8 mouse cellular contexts compared by ENCODE assay signal in genomic region chr7:15929910-15930309, GRCm38 (mm10). TPM values are rescaled to one million over a fixed set of nuclear protein-coding genes. Genes with fewer than 3 reads are reported as not detected.
DNase-seq lines count a peak whose midpoint lies in the region; ATAC-seq and TF ChIP-seq lines count a peak whose summit lies in the region.
"Had no signal": no experiment of that assay in that cellular context is flagged by ENCODE, and none has a peak within 500 bp of the region (broad histone marks: within the 10 kb centered on the region; RNA-seq: fewer than 3 reads in every experiment).

No protein-coding gene starts in this region.

- no peak overlapping the region for H3K4me2 ChIP-seq in limb, embryonic 14.5 days (replicated peaks; ENCODE audit: low read depth, low read length, severe bottlenecking)

- no peaks in the 10 kb centered on the region for H3K79me3 ChIP-seq in C2C12 (ENCODE audit: low read depth)

- no peaks in the 10 kb centered on the region for H3K9me3 ChIP-seq in limb, embryonic 14.5 days (ENCODE audit: control insufficient read depth, low read length)

- 25% methylated on average over 4 of the region's 4 CpGs for WGBS in bone marrow, adult 2 months
- 63% methylated on average over 3 of the region's 4 CpGs for WGBS in limb, embryonic 14.5 days

- TF ChIP-seq POLR2A in bone marrow, adult 2 months (IDR thresholded peaks at IDR 0.05; ENCODE audit: borderline replicate concordance, control insufficient read depth, low read depth, low read length), result no peak
- no peak for TF ChIP-seq POLR2A in limb, embryonic 14.5 days (IDR thresholded peaks at IDR 0.05; ENCODE audit: borderline replicate concordance, extremely low read depth, insufficient read depth, insufficient read length)

- H3K79me2 ChIP-seq in C2C12 (ENCODE audit: control insufficient read depth, insufficient read depth), result no peaks in the 10 kb centered on the region

- peak; percentile 77 for TF ChIP-seq CTCF in C2C12 (IDR thresholded peaks at IDR 0.05; ENCODE audit: control insufficient read depth, insufficient read depth, insufficient read length)
- peak; percentile 91 for TF ChIP-seq CTCF in bone marrow, adult 2 months (IDR thresholded peaks at IDR 0.05; ENCODE audit: control insufficient read depth, insufficient read depth, low read length)

- no peak overlapping the region for H3K9ac ChIP-seq in limb, embryonic 14.5 days (ENCODE audit: low read depth, low read length, severe bottlenecking)

- ATAC-seq in limb, embryonic 14.5 days (ENCODE audit: low FRiP score, low read depth), result no peak
- peak; percentile 81 for ATAC-seq in monocyte, adult 5-6 weeks (replicated peaks; ENCODE audit: insufficient number of reproducible peaks, low FRiP score, low TSS enrichment, poor library complexity, severe bottlenecking)

- H3K27me3 ChIP-seq in C2C12 (ENCODE audit: control insufficient read depth, insufficient read depth, insufficient read length), result no peaks in the 10 kb centered on the region
- no peaks in the 10 kb centered on the region for H3K27me3 ChIP-seq in limb, embryonic 14.5 days (ENCODE audit: control insufficient read depth, insufficient read depth, low read length)

- no peaks in the 10 kb centered on the region; the same call in 1 of the 2 replicates for H3K4me1 ChIP-seq in bone marrow, adult 2 months (ENCODE audit: control insufficient read depth, insufficient read depth, low read length)
- no peaks in the 10 kb centered on the region for H3K4me1 ChIP-seq in limb, embryonic 14.5 days (ENCODE audit: control insufficient read depth, insufficient read depth, low read length)

- peak; percentile 84 for DNase-seq in 416B (ENCODE audit: low read depth)
- peak; percentile 59 to 65 for DNase-seq in heart, adult 9 months (ENCODE audit: low spot score in 2 of 2)
- DNase-seq in limb, embryonic 14.5 days (ENCODE audit: low spot score), result peak; percentile 50
- peak; percentile 50 for DNase-seq in urinary bladder, adult 2 months (ENCODE audit: low spot score)

- no peaks in the 10 kb centered on the region for H3K36me3 ChIP-seq in C2C12 (ENCODE audit: control insufficient read depth, insufficient read depth)
- H3K36me3 ChIP-seq in limb, embryonic 14.5 days (ENCODE audit: control insufficient read depth, insufficient read depth, low read length), result no peaks in the 10 kb centered on the region

- no peak overlapping the region for H3K4me3 ChIP-seq in C2C12 (ENCODE audit: insufficient read depth, poor library complexity, severe bottlenecking)
- no peak overlapping the region for H3K4me3 ChIP-seq in bone marrow, adult 2 months (replicated peaks; ENCODE audit: control insufficient read depth, low read depth, low read length)
- H3K4me3 ChIP-seq in limb, embryonic 14.5 days (replicated peaks; ENCODE audit: low read length), result no peak overlapping the region

- no peak overlapping the region for H3K27ac ChIP-seq in bone marrow, adult 2 months (ENCODE audit: control insufficient read depth, insufficient read depth, low read depth, low read length, poor library complexity)
- H3K27ac ChIP-seq in limb, embryonic 14.5 days (replicated peaks; ENCODE audit: low read depth, low read length), result no peak overlapping the region

- H3ac ChIP-seq in C2C12 (ENCODE audit: control insufficient read depth, insufficient read length, low read depth), result no peak overlapping the region

TF ChIP-seq in C2C12, 6 proteins besides CTCF, POLR2A, EP300 and RAD21:
- no peak for TF ChIP-seq FOSL1 (IDR thresholded peaks at IDR 0.05; ENCODE audit: insufficient read depth, low read length, poor library complexity, severe bottlenecking)
- TF ChIP-seq CEBPB (IDR thresholded peaks at IDR 0.05; ENCODE audit: low read depth), result no peak
- TF ChIP-seq MAX (IDR thresholded peaks at IDR 0.05), result no peak
- no peak for TF ChIP-seq USF1 (IDR thresholded peaks at IDR 0.05; ENCODE audit: low read depth)
- TF ChIP-seq MYOD1 (IDR thresholded peaks at IDR 0.05; ENCODE audit: control insufficient read depth, insufficient read length, low read depth), result no peak
- TF ChIP-seq MYOG (IDR thresholded peaks at IDR 0.05; ENCODE audit: control insufficient read depth, extremely low read depth, insufficient read length), result no peak

RNA-seq across cellular contexts. Expression of gene Selenow, which starts 7.7 kb away (rescaled TPM):
- polyA plus RNA-seq in C2C12 (2012; fragmentation: generic; extraction: Trizol), result 423 TPM
- polyA plus RNA-seq in bone marrow, adult 2 months (2011; ENCODE audit: insufficient read depth, insufficient read length, low replicate concordance, missing spikeins), result 159 and 175 TPM in 2 replicates
- 582 and 588 TPM in 2 replicates for polyA plus RNA-seq in limb, embryonic 14.5 days (2012; rRNA removed)
- 1,065 and 1,091 TPM in 2 replicates for polyA plus RNA-seq in limb, embryonic 14.5 days (2014; fragmentation: Nextera tagmentation; extraction: Ambion mirVana)
- 42.8 to 94.2 TPM (median 48.6 TPM) in 3 replicates for total RNA-seq in monocyte, adult 5-6 weeks (2017)
- 482 and 493 TPM in 2 replicates for polyA plus RNA-seq in urinary bladder, adult 2 months (2012; rRNA removed)

RNA-seq across cellular contexts. Expression of gene Nop53, which starts 16.0 kb away (rescaled TPM):
- polyA plus RNA-seq in C2C12 (2012; fragmentation: generic; extraction: Trizol), result 228 TPM
- 96.9 and 171 TPM in 2 replicates for polyA plus RNA-seq in bone marrow, adult 2 months (2011; ENCODE audit: insufficient read depth, insufficient read length, low replicate concordance, missing spikeins)
- polyA plus RNA-seq in limb, embryonic 14.5 days (2012; rRNA removed), result 176 and 181 TPM in 2 replicates
- 192 and 210 TPM in 2 replicates for polyA plus RNA-seq in limb, embryonic 14.5 days (2014; fragmentation: Nextera tagmentation; extraction: Ambion mirVana)
- 208 to 319 TPM (median 268 TPM) in 3 replicates for total RNA-seq in monocyte, adult 5-6 weeks (2017)
- 161 and 200 TPM in 2 replicates for polyA plus RNA-seq in urinary bladder, adult 2 months (2012; rRNA removed)

RNA-seq across cellular contexts. Expression of gene Ehd2, which starts 37.5 kb away (rescaled TPM):
- 98.7 TPM for polyA plus RNA-seq in C2C12 (2012; fragmentation: generic; extraction: Trizol)
- polyA plus RNA-seq in bone marrow, adult 2 months (2011; ENCODE audit: insufficient read depth, insufficient read length, low replicate concordance, missing spikeins), result 4.9 and 7.8 TPM in 2 replicates
- polyA plus RNA-seq in limb, embryonic 14.5 days (2012; rRNA removed), result 47.6 and 62.0 TPM in 2 replicates
- 42.5 and 49.3 TPM in 2 replicates for polyA plus RNA-seq in limb, embryonic 14.5 days (2014; fragmentation: Nextera tagmentation; extraction: Ambion mirVana)
- total RNA-seq in monocyte, adult 5-6 weeks (2017), result 0.49 TPM in 1 of 3 replicates, not detected in the others
- 75.8 and 96.6 TPM in 2 replicates for polyA plus RNA-seq in urinary bladder, adult 2 months (2012; rRNA removed)

RNA-seq across cellular contexts. Expression of gene Crxos, which starts 47.5 kb away (rescaled TPM):
- polyA plus RNA-seq in C2C12 (2012; fragmentation: generic; extraction: Trizol), result not detected
- 1.4 TPM in 1 of 2 replicates, not detected in the other for polyA plus RNA-seq in bone marrow, adult 2 months (2011; ENCODE audit: insufficient read depth, insufficient read length, low replicate concordance, missing spikeins)
- not detected in 2 replicates for polyA plus RNA-seq in limb, embryonic 14.5 days (2012; rRNA removed)
- polyA plus RNA-seq in limb, embryonic 14.5 days (2014; fragmentation: Nextera tagmentation; extraction: Ambion mirVana), result not detected in 2 replicates
- not detected in 3 replicates for total RNA-seq in monocyte, adult 5-6 weeks (2017)
- not detected in 2 replicates for polyA plus RNA-seq in urinary bladder, adult 2 months (2012; rRNA removed)
- total RNA-seq: layer of hippocampus, postnatal 25 days had no signal

RNA-seq across cellular contexts. Expression of gene Crx, which starts 50.1 kb away (rescaled TPM):
- not detected for polyA plus RNA-seq in C2C12 (2012; fragmentation: generic; extraction: Trizol)
- not detected in 2 replicates for polyA plus RNA-seq in bone marrow, adult 2 months (2011; ENCODE audit: insufficient read depth, insufficient read length, low replicate concordance, missing spikeins)
- not detected in 2 replicates for polyA plus RNA-seq in limb, embryonic 14.5 days (2012; rRNA removed)
- polyA plus RNA-seq in limb, embryonic 14.5 days (2014; fragmentation: Nextera tagmentation; extraction: Ambion mirVana), result not detected in 2 replicates
- total RNA-seq in monocyte, adult 5-6 weeks (2017), result not detected in 3 replicates
- not detected in 2 replicates for polyA plus RNA-seq in urinary bladder, adult 2 months (2012; rRNA removed)
- total RNA-seq: layer of hippocampus, postnatal 25 days had no signal
